ENCODE assay signal across 7 mouse cellular contexts in genomic region chr6:50354688-50355660, GRCm38 (mm10).
A peak's percentile ranks its signal among the peaks of the same experiment; 100 is the strongest.
DNase-seq lines count a peak whose midpoint lies in the region; ATAC-seq and TF ChIP-seq lines count a peak whose summit lies in the region.

No protein-coding gene starts in this region.

- no peaks in the 10 kb centered on the region for H3K27me3 ChIP-seq in heart, embryonic 12.5 days (replicated peaks)
- no peaks in the 10 kb centered on the region for H3K27me3 ChIP-seq in small intestine, adult 2 months (ENCODE audit: control insufficient read depth, insufficient read depth, low read length)

- 15% methylated on average over 20 of the region's 20 CpGs for WGBS in heart, embryonic 12.5 days
- 16% methylated on average over 20 of the region's 20 CpGs for WGBS in small intestine, adult 2 months

- TF ChIP-seq CTCF in small intestine, adult 2 months (IDR thresholded peaks at IDR 0.05; ENCODE audit: extremely low read depth, insufficient read length, insufficient replicate concordance, low read depth, low read length): no peak

- peaks cover 12% of the 10 kb centered on the region for H3K36me3 ChIP-seq in heart, embryonic 12.5 days
- H3K36me3 ChIP-seq in small intestine, adult 2 months (ENCODE audit: control insufficient read depth, insufficient read depth, low read length): peaks cover 9% of the 10 kb centered on the region

- peak; percentile 46 for DNase-seq in 3134 (ENCODE audit: extremely low read depth, insufficient read length, low spot score)
- peak; percentile 71 for DNase-seq in adipocyte (ENCODE audit: low spot score)
- DNase-seq in kidney, postnatal 4 days: peak; percentile 22 to 52
- no peak for DNase-seq in right cerebral cortex, adult 2 months (ENCODE audit: low spot score in 2 of 2)
- no peak for DNase-seq in urinary bladder, postnatal 4 days (ENCODE audit: low spot score in 2 of 2)

- 0 out of 2 replicates have a peak overlapping the region, but pooled peaks have one; percentile 13 for H3K4me3 ChIP-seq in heart, embryonic 12.5 days
- peak overlapping the region; percentile 3; the same call in 1 of the 2 replicates for H3K4me3 ChIP-seq in small intestine, adult 2 months (ENCODE audit: low read depth, low read length)

- no peak for TF ChIP-seq POLR2A in small intestine, adult 2 months (IDR thresholded peaks at IDR 0.05; ENCODE audit: low read depth, low read length)

- H3K4me2 ChIP-seq in heart, embryonic 12.5 days: peak overlapping the region; percentile 59

- H3K27ac ChIP-seq in heart, embryonic 12.5 days (ENCODE audit: poor library complexity, severe bottlenecking): peak overlapping the region; percentile 85
- peak overlapping the region; percentile 92 for H3K27ac ChIP-seq in small intestine, adult 2 months (ENCODE audit: insufficient read depth, low read depth, low read length)

- peaks cover 54% of the 10 kb centered on the region for H3K4me1 ChIP-seq in heart, embryonic 12.5 days (replicated peaks)
- peaks cover 40% of the 10 kb centered on the region for H3K4me1 ChIP-seq in small intestine, adult 2 months (ENCODE audit: control insufficient read depth, insufficient read depth, insufficient read length, low read length)

- peak; percentile 60 for ATAC-seq in heart, embryonic 12.5 days (ENCODE audit: insufficient number of reproducible peaks, low FRiP score)

- no peaks in the 10 kb centered on the region for H3K9me3 ChIP-seq in heart, embryonic 12.5 days (replicated peaks)

- peak overlapping the region; percentile 50; the same call in 1 of the 2 replicates for H3K9ac ChIP-seq in heart, embryonic 12.5 days

Comparison
In these comparisons a context has a peak if more than half of its experiments do, and no peak if none do; other contexts are left out.
1. DNase-seq: peak in 3134 (single experiment), adipocyte (single experiment) and kidney, postnatal 4 days (2 of 2); none in right cerebral cortex, adult 2 months (0 of 2) and urinary bladder, postnatal 4 days (0 of 2).